Mouse (Mus musculus) bone marrow macrophage, adult 2 months (primary cell): Measurements from ENCODE around the gene Abat. TPM values are rescaled to one million over a fixed set of nuclear protein-coding genes. Genes with fewer than 3 reads are reported as not detected.

Experiments used
- H3K27ac ChIP-seq: 2 replicates; pipeline ENCODE4 v1.5.1; 2012; ENCODE audit warnings: low read depth, low read length; ENCODE audit not compliant: insufficient read depth
- H3K4me1 ChIP-seq: 2 replicates; pipeline ENCODE4 v1.6.1; 2012; ENCODE audit warnings: low read length; ENCODE audit not compliant: control insufficient read depth, insufficient read depth
- H3K4me3 ChIP-seq: 2 replicates; pipeline ENCODE4 v1.5.1; 2012; ENCODE audit warnings: mild to moderate bottlenecking, low read length, moderate library complexity; ENCODE audit not compliant: insufficient read depth
- CTCF ChIP-seq: IDR thresholded peaks from 2 replicates; pipeline ENCODE4 v1.5.1; 2012; ENCODE audit warnings: low read depth, mild to moderate bottlenecking, low read length, moderate library complexity
- POLR2A ChIP-seq: IDR thresholded peaks from 2 replicates; pipeline ENCODE4 v1.6.1; 2012; ENCODE audit warnings: mild to moderate bottlenecking, low read depth, low read length, borderline replicate concordance
- polyA plus RNA-seq: library from polyadenylated mRNA; stranded (reverse); fragments of >200 nt; gene quantifications from 2 replicates; pipeline ENCODE4 v1.2.4, GENCODE M21; 2012; ENCODE audit not compliant: missing spikeins, insufficient read depth, insufficient read length

The Abat gene
- polyA plus RNA-seq, 1 experiment = not detected

DNA sequence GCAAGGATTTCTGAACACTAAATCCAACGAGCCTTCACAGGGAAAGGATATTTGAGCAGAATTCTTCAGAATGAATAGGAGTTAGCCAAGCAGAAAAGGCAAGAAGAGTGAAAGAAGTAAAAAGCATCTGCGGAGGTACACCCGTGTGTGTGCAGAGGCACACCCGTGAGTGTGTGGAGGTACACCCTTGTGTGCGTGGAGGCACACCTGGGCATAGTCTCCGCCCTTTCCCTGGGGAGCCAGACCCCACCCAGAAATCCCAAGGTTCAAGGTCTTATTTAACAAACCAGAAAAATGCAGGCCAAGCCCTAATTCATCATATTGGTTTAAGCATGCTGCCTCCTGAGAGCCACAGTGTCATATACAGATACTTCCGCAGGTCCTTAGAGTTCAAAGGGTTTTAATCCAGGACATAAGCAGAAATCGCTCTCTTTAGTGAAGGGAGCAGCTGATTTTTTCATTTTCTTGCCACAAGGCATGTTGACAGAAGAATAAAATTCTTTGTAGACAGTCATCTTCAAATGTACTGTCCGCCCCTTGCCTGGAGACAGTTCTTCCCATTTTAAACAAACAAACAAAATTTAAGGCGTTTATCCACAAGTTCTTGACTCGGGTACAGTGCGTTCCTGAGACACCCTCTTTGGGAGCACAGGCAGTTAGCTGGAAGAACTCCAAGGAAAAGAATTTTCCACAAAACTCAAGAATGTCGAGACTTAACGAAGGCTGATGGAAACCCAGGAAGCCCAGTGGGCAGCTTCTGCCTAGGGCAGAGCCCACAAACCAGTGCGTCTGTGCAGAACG is 107.3 kb downstream of the Abat start:
- no peak overlapping the region for H3K27ac ChIP-seq
- TF ChIP-seq CTCF = no peak
- TF ChIP-seq POLR2A = no peak
- H3K4me3 ChIP-seq = no peak overlapping the region
- H3K4me1 ChIP-seq = no peaks in the 10 kb centered on the region

DNA sequence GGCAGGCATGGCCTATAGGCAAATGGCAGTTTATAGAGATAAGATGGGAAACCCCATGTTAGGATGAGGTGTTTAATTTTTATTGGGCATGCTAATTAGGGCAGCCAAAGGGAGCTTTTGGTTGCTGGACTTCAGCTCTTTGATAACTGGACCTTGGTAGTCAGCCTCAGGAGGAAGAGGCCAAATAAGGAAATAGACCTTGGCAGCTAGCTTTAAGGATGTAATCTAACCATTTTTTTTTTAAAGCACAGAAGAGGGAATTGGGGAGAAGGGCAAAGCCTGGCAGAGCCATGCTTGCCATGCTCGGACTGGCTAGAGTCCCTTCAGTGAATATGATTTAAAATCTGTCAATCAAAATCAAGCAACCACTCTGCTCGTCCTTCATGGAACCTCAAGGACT is 117.2 kb downstream of the Abat start:
- Histone ChIP-seq H3K4me3 (no peak overlapping the region), H3K4me1 (peaks cover 6% of the 10 kb centered on the region), H3K27ac (no peak overlapping the region)
- no peak for TF ChIP-seq CTCF
- no peak for TF ChIP-seq POLR2A

GRCm38 (mm10) chr16:8631428-8631827 is 118.2 kb downstream of the Abat start:
- Histone ChIP-seq H3K27ac (no peak overlapping the region), H3K4me3 (no peak overlapping the region), H3K4me1 (peaks cover 14% of the 10 kb centered on the region)
- no peak for TF ChIP-seq POLR2A
- no peak for TF ChIP-seq CTCF

DNA sequence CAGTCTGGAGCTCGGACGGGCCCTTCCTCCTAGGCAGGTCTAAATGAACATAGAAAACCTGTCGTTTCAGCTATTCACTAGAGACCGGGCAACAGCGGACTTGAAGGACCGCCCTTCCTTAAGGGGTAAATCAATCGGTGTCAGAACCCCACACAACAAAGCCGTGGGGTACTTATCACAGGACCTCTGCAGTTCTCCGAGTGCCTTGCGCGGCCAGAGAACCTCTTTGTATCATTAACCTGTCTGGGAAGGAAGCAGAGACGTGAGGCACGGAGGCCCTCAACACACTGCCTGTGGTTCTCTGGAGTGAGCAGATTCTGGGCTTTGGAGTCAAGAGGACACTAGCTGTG is 123.6 kb downstream of the Abat start:
- H3K4me1 ChIP-seq = peaks cover 17% of the 10 kb centered on the region
- peak overlapping the region; percentile 89 for H3K27ac ChIP-seq
- TF ChIP-seq CTCF (no peak), POLR2A (no peak)
- H3K4me3 ChIP-seq = peak overlapping the region; percentile 83

DNA sequence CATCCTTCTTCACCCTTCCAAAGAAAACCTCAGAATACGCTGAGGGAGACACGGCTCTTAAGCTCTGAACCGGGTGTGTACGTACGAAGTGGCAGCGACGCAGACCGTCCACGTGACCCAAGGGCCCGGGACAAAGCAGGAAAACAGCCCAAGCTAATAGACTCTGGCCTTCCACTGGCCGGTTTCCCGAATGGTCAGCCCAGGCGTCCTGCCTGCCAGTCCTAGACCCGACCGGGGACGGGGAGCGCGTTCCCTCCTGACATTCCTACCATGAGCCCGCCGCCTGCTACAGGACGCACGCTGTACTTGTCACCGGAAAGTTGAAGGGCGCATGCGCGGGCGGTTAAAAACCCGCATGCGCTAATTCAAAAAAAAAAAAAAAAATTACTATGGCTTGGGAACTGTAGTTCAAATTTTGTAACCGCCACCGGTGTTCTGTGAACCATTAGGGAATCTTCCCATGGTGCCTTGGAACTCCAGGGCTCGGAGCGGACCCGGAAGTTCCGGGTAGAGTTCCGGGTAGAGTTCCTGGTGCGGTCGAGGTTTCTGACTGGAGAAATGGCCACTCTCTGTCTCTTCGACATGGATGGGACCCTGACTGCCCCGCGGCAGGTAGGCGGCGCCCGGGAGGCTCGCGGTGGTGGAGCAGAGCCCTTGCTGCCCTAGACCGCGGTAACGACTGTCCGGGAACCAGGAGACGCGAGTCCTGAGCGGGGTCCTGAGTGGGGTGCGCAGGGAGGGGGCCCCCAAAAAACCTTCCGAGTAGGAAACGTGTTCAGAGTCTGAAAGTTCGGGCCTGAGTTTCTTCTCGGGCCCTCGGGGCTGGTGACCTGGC is 124.2 kb downstream of the Abat start, which contains the start of the genes Pmm2 and Tmem186:
TSS of gene Pmm2 (plus strand) at position 458 of the 835 bp plus-strand sequence.
TSS of gene Tmem186 (minus strand) at position 496 of the 835 bp plus-strand sequence.
- H3K4me1 ChIP-seq = peaks cover 17% of the 10 kb centered on the region
- H3K27ac ChIP-seq = peak within 1 kb of the TSS; percentile 89
- TF ChIP-seq CTCF (no peak), POLR2A (no peak)
- H3K4me3 ChIP-seq = peak within 1 kb of the TSS; percentile 83

GRCm38 (mm10) chr16:8638131-8638530 is 124.9 kb downstream of the Abat start:
- peak overlapping the region; percentile 83 for H3K4me3 ChIP-seq
- 0 out of 2 replicates have a peak, but pooled peaks have one; percentile 3 for TF ChIP-seq CTCF
- TF ChIP-seq POLR2A = no peak
- peak overlapping the region; percentile 89 for H3K27ac ChIP-seq
- H3K4me1 ChIP-seq = peaks cover 17% of the 10 kb centered on the region

GRCm38 (mm10) chr16:8639466-8640191 is 126.4 kb downstream of the Abat start:
- peaks cover 13% of the 10 kb centered on the region for H3K4me1 ChIP-seq
- TF ChIP-seq CTCF (no peak), POLR2A (no peak)
- H3K4me3 ChIP-seq = no peak overlapping the region
- no peak overlapping the region for H3K27ac ChIP-seq

DNA sequence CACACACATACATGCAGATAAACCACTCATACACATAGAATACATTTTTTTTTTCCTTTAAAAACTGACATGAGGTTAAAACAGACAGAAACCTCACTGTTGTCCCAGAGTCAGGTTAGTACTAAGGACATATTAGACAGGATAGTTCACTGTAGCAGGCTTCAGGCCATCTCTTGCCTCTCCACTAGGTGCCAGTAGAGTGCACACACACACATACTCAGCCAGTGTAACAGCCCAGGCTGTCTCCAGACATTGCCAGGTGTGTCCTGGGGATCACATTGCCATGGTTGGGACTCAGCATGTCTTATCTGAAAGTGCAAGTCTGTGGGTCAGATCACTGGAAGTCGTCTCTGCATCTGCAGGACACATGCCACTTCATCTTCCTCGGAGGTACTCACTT is 130.6 kb downstream of the Abat start:
- Histone ChIP-seq H3K4me3 (no peak overlapping the region), H3K27ac (no peak overlapping the region), H3K4me1 (peaks cover 2% of the 10 kb centered on the region; the same call in 1 of the 2 replicates)
- TF ChIP-seq CTCF (peak; percentile 28; the same call in 1 of the 2 replicates), POLR2A (no peak)

DNA sequence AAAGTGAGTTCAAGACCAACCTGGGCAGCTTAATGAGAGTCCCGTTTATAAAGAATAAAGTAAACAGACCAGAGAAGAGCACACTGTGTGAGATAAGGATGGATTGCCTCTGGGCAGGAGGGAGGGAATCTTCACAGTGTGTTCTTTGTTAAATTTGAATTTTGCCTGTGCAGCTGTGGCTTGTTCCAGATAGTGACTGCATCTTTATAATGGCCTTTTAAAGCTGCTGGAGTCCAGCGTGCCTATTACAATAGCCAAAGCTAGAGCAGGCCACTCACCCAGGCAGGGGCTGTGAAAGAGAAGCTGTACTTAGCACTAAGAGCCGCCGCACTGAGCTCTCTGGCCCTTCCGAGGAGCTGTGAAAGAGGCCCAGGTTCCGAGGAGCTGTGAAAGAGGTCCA is 132.3 kb downstream of the Abat start:
- Histone ChIP-seq H3K4me3 (no peak overlapping the region), H3K27ac (no peak overlapping the region), H3K4me1 (no peaks in the 10 kb centered on the region)
- TF ChIP-seq CTCF = no peak
- no peak for TF ChIP-seq POLR2A
